Mouse (Mus musculus): ENCODE measurements around the gene Acvr2b. TPM values are rescaled to one million over a fixed set of nuclear protein-coding genes. Genes with fewer than 3 reads are reported as not detected.

The Acvr2b gene
- 0.19 TPM for polyA plus RNA-seq (2014; fragmentation: Illumina TruSeq; extraction: RNeasy Lipid Tissue Mini Kit (QIAGEN cat#74804); ENCODE audit: low read depth, low replicate concordance)

DNA sequence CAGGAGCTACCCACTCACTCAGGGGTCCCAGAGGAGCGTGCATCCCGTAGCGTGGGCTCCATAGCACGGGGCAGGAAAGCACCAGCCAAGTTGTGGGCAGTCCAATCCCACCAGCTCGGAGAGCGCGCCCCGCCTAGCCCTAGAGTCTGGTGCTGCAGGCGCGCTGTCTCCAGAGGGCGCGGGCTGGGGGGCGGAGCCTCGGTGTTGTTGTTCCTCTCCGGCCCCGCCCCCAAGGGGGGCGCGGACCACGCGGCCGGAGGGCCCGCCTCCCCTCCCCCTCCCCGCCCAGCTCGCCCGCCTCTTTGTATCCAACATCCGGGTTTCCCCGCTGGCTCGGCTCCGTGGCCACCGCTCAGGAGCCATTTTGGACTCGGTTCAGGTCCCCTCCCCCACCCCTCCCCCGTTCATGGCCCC, at the start of gene Acvr2b:
Acvr2b (plus strand) TSS at position 318 of the 414 bp plus-strand sequence.

DNA sequence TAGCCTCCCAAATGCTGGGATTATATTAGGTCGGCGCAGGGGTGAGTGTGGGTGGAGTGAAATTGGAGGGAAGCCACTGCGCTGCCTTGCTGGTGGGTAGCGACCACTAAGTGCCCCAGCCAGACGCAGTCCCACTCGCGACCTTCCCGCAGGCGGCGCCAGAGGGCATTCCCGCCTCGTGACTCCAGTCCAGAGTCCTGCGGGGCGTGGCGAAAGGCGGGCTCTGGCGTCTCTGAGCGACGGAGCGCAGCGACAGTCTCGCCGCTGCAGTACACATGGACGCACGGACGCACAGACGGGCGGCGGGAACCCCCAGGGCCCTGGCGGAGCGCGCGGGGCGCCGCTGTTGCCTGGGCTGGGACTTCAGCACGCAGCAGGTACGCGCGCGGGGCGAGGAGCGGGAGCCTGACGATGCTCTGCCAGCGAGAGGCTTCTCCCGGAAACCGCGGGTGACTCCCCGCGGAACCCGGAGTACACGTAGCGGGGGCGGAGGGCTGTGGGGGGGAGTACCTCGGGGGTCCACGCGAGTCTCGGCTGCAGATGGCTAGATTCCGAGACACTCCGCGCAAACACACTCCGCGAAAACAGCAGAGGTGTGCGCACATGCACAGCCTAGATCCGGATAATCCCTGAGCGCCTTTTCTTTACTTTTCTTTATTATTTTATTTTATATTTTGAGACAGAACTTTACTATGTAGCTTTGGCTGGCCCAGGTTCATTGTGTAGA, 44.4 kb upstream of the Acvr2b start, which contains the start of gene Xylb:
Xylb (plus strand) TSS at position 51 of the 727 bp plus-strand sequence.

DNA sequence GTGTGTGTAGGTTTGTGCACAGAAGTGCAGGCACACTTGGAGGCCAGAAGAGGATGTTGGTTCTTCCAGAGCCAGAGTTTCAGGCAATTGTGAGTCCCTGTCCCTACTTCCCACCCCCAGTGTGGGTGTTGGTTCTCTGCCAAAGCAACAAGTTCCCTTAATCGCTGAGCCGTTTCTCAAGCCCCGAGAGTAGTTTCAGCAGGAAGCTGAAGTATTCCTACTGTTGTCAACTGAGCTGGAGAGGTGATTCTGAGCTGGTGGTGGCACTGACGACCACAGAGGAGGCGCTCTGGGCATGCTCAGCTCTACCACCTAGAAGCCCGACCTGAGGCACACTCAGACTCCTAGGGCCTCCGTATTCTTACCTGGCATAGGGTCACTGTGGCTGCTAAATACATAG, 36.6 kb upstream of the Acvr2b start, which contains the start of gene Slc22a14:
Slc22a14 (minus strand) TSS at position 270 of the 400 bp plus-strand sequence.

GRCm38 (mm10) chr9:119444738-119445429, 43.0 kb downstream of the Acvr2b start, which contains the start of gene Exog:
Exog (plus strand) TSS chr9:119444943.

Other genes with a start within 250 kb of the Acvr2b start
- gene Acaa1b, start 245.0 kb upstream of the Acvr2b start, polyA plus RNA-seq (2014; fragmentation: Illumina TruSeq; extraction: RNeasy Lipid Tissue Mini Kit (QIAGEN cat#74804); ENCODE audit: low read depth, low replicate concordance), result 82.1 TPM
- not detected for gene Gm47289, start 243.0 kb upstream of the Acvr2b start, polyA plus RNA-seq (2014; fragmentation: Illumina TruSeq; extraction: RNeasy Lipid Tissue Mini Kit (QIAGEN cat#74804); ENCODE audit: low read depth, low replicate concordance)
- not detected for gene Slc22a13, start 193.0 kb upstream of the Acvr2b start, polyA plus RNA-seq (2014; fragmentation: Illumina TruSeq; extraction: RNeasy Lipid Tissue Mini Kit (QIAGEN cat#74804); ENCODE audit: low read depth, low replicate concordance)
- gene Oxsr1, start 79.7 kb upstream of the Acvr2b start, polyA plus RNA-seq (2014; fragmentation: Illumina TruSeq; extraction: RNeasy Lipid Tissue Mini Kit (QIAGEN cat#74804); ENCODE audit: low read depth, low replicate concordance), result 18.3 TPM
- gene Acaa1a, start 62.4 kb upstream of the Acvr2b start, polyA plus RNA-seq (2014; fragmentation: Illumina TruSeq; extraction: RNeasy Lipid Tissue Mini Kit (QIAGEN cat#74804); ENCODE audit: low read depth, low replicate concordance), result 9.2 TPM
- 5.0 TPM for gene Myd88, start 60.7 kb upstream of the Acvr2b start, polyA plus RNA-seq (2014; fragmentation: Illumina TruSeq; extraction: RNeasy Lipid Tissue Mini Kit (QIAGEN cat#74804); ENCODE audit: low read depth, low replicate concordance)
- gene Xylb, start 44.7 kb upstream of the Acvr2b start, polyA plus RNA-seq (2014; fragmentation: Illumina TruSeq; extraction: RNeasy Lipid Tissue Mini Kit (QIAGEN cat#74804); ENCODE audit: low read depth, low replicate concordance), result 61.5 TPM
- gene Slc22a14, start 36.6 kb upstream of the Acvr2b start, polyA plus RNA-seq (2014; fragmentation: Illumina TruSeq; extraction: RNeasy Lipid Tissue Mini Kit (QIAGEN cat#74804); ENCODE audit: low read depth, low replicate concordance), result not detected
- gene Exog, start 42.8 kb downstream of the Acvr2b start, polyA plus RNA-seq (2014; fragmentation: Illumina TruSeq; extraction: RNeasy Lipid Tissue Mini Kit (QIAGEN cat#74804); ENCODE audit: low read depth, low replicate concordance), result 0.37 TPM
- not detected for gene Scn5a, start 176.9 kb downstream of the Acvr2b start, polyA plus RNA-seq (2014; fragmentation: Illumina TruSeq; extraction: RNeasy Lipid Tissue Mini Kit (QIAGEN cat#74804); ENCODE audit: low read depth, low replicate concordance)

All from liver, adult 10 weeks (tissue).